Mouse (Mus musculus) heart, adult 18-20 months (tissue): ENCODE measurements around the gene Rxfp2. TPM values are rescaled to one million over a fixed set of nuclear protein-coding genes. Genes with fewer than 3 reads are reported as not detected.

Experiments
- DNase-seq, 2 experiments: peaks; one replicate each; pipeline ENCODE4 v3.0.0; 2021 to 2022; ENCODE audit warnings: mixed read lengths in 1 of 2
- total RNA-seq, 2 experiments: library from RNA; stranded (reverse); gene quantifications; 2 replicates each; pipeline ENCODE4 v1.2.3; 2021

The Rxfp2 gene
- total RNA-seq, 2 experiments from 2014 or later = not detected

GRCm38 (mm10) chr5:150044533-150044932 lies 26.1 kb downstream of the Rxfp2 start:
- no peak for DNase-seq

GRCm38 (mm10) chr5:150046438-150046837 lies 28.0 kb downstream of the Rxfp2 start:
- no peak for DNase-seq

GRCm38 (mm10) chr5:150049946-150050345 lies 31.5 kb downstream of the Rxfp2 start:
- peak; percentile 13 to 31 for DNase-seq

GRCm38 (mm10) chr5:150051828-150052227 lies 33.4 kb downstream of the Rxfp2 start:
- peak in 1 of 2 experiments; percentile 7 for DNase-seq

- no peak for DNase-seq
Observed at GRCm38 (mm10) chr5:150053294-150053693, 34.8 kb downstream of the Rxfp2 start.

- no peak for DNase-seq
Observed at GRCm38 (mm10) chr5:150053956-150054355, 35.5 kb downstream of the Rxfp2 start.

- DNase-seq = no peak
Observed at GRCm38 (mm10) chr5:150055322-150055721, 36.8 kb downstream of the Rxfp2 start.

GRCm38 (mm10) chr5:150056056-150056455 lies 37.6 kb downstream of the Rxfp2 start:
- DNase-seq = no peak

GRCm38 (mm10) chr5:150058845-150059244 lies 40.4 kb downstream of the Rxfp2 start:
- no peak for DNase-seq

- no peak for DNase-seq
Observed at GRCm38 (mm10) chr5:150059466-150059865, 41.0 kb downstream of the Rxfp2 start.

GRCm38 (mm10) chr5:150061086-150061485 lies 42.6 kb downstream of the Rxfp2 start:
- DNase-seq = no peak

GRCm38 (mm10) chr5:150064286-150064685 lies 45.8 kb downstream of the Rxfp2 start:
- DNase-seq = no peak

- peak in 1 of 2 experiments; percentile 21 for DNase-seq
Observed at GRCm38 (mm10) chr5:150070086-150070485, 51.6 kb downstream of the Rxfp2 start.

- no peak for DNase-seq
Observed at GRCm38 (mm10) chr5:150071738-150072137, 53.3 kb downstream of the Rxfp2 start.

GRCm38 (mm10) chr5:150079866-150080797 lies 61.7 kb downstream of the Rxfp2 start:
- no peak for DNase-seq

- DNase-seq = no peak
Observed at GRCm38 (mm10) chr5:150082696-150083095, 64.2 kb downstream of the Rxfp2 start.

GRCm38 (mm10) chr5:150083190-150083589 lies 64.7 kb downstream of the Rxfp2 start:
- no peak for DNase-seq

- DNase-seq = peak; percentile 41 to 70
Observed at GRCm38 (mm10) chr5:150097620-150098019, 79.1 kb downstream of the Rxfp2 start.

- no peak for DNase-seq
Observed at GRCm38 (mm10) chr5:150098754-150099153, 80.3 kb downstream of the Rxfp2 start.

- DNase-seq = no peak
Observed at GRCm38 (mm10) chr5:150101789-150102188, 83.3 kb downstream of the Rxfp2 start.

GRCm38 (mm10) chr5:150106358-150106757 lies 87.9 kb downstream of the Rxfp2 start:
- no peak for DNase-seq

GRCm38 (mm10) chr5:150111236-150111635 lies 92.8 kb downstream of the Rxfp2 start:
- no peak for DNase-seq

GRCm38 (mm10) chr5:150114007-150114406 lies 95.5 kb downstream of the Rxfp2 start:
- DNase-seq = peak in 1 of 2 experiments; percentile 51

GRCm38 (mm10) chr5:150114778-150115177 lies 96.3 kb downstream of the Rxfp2 start:
- DNase-seq = no peak
